Mouse (Mus musculus) frontal cortex, adult 2 months (tissue): ENCODE results near the gene Fcgr1. TPM values are rescaled to one million over a fixed set of nuclear protein-coding genes. Genes with fewer than 3 reads are reported as not detected.
"Not testable (repeated sequence)": the region's sequence is repeated elsewhere in the genome, so short reads cannot be mapped to it uniquely, and the experiment has no call there.

Source experiments
- DNase-seq, 2 experiments: peaks; one replicate each; pipeline ENCODE4 v3.0.0; 2022; ENCODE audit warnings: low spot score in 1 of 2; ENCODE audit errors: extremely low spot score in 1 of 2
- polyA plus RNA-seq: library from polyadenylated mRNA; depleted of rRNA; stranded (reverse); fragments of >200 nt; gene quantifications from 2 replicates; pipeline ENCODE4 v1.2.3, GENCODE M21; 2012; rRNA removed

Gene Fcgr1
- polyA plus RNA-seq: 3.0 and 4.8 TPM in 2 replicates

DNA sequence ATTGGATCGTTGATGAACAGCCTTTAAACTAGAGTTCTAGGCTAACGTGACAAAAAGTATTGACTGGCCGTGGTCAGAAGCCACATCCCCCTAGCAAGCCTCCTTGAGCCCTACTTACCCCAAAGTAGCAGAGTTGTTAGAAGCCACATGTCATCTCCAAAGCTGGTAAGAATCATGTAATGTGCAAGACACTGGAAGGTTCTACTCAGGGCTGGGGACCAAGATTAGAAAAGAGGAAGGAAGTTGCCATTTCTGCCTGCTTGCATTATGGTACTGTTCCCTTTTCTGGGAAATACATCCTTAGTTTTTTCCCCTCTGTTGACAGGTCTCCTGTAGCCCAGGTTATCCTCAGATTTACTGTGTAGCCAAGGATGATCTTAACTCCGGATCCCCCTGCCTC is at the start of gene Fcgr1:
Gene Fcgr1 (minus strand): TSS at position 183 of the 400 bp plus-strand sequence.
- DNase-seq: no peak

DNA sequence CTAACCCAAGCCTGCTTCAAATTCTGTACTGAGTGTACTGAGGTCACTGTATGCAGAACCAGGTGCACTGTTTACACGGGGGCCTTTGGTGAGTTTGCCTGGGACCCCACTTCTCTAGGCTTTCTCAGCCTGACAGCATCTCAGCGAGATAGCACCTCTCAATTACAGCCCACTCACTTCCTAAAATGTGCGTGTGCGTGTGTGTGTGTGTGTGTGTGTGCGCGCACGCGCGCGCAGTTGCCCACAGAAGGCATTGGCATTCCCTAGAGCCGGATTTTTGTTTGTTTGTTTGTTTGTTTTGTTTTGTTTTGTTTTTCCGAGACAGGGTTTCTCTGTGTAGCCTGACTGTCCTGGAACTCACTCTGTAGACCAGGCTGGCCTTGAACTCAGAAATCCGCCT is 48.9 kb upstream of the Fcgr1 start:
- not testable (repeated sequence) for DNase-seq

- not testable (repeated sequence) for DNase-seq
Measured at GRCm38 (mm10) chr3:96342100-96342499, 48.3 kb upstream of the Fcgr1 start.

GRCm38 (mm10) chr3:96340611-96341312 is 47.0 kb upstream of the Fcgr1 start:
- DNase-seq: no peak

DNA sequence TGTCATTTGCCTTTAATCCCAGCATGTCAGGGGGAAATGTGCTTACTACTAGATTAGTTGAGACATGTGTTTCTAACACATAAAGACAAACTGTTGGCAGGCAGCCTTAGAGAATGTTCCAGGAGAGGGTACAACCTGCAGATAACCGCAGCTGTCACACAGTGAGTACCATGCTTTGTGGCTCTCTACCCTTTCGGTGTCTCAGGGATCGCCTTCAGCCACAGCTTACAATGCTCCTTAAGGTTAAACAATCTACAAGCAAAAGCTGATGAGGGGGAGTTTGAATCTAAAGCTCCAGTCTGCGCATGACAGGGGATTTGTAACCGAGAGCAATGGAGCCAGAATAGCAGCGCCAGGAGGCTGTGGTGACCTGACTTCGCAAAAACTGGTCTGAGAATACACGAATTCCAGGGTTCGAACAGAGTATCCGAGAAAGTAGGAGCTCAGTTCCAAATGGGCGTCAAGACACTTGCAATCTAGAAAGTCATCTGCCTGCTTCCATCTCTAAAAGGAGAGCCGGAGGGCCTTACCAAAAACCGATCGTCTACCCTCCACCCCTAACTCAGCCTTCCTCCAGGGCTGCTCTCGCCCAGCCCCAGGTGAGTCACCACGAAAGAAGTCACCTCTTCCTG is 45.2 kb upstream of the Fcgr1 start:
- no peak for DNase-seq

DNA sequence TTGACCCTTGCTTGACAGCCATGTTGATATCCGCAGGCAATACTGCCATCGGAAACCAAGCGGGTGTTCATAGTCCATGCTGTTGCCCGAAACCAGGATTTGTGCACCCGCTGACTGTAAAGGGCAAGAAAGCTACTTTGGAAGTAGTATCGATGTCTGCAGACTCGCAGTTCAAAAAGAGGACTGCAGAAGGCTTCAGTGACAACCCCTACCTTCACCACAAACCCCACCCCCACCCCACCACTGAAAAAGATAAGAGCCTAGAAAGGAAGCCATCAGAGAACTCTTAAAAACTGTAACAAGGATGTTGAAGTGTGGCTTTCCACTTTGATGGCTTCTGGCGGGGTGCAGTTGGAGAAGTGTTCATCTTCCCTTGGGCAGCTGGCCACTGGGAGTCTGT is 44.3 kb upstream of the Fcgr1 start:
- no peak for DNase-seq

GRCm38 (mm10) chr3:96337269-96337668 is 43.5 kb upstream of the Fcgr1 start:
- no peak for DNase-seq

- DNase-seq: no peak
Measured at GRCm38 (mm10) chr3:96336636-96337035, 42.9 kb upstream of the Fcgr1 start.

- DNase-seq: no peak
Measured at GRCm38 (mm10) chr3:96335591-96335990, 41.8 kb upstream of the Fcgr1 start.

GRCm38 (mm10) chr3:96335163-96335550 is 41.4 kb upstream of the Fcgr1 start:
- DNase-seq: no peak

- DNase-seq: no peak
Measured at GRCm38 (mm10) chr3:96334175-96335162, 40.7 kb upstream of the Fcgr1 start.

GRCm38 (mm10) chr3:96333396-96334174 is 39.8 kb upstream of the Fcgr1 start:
- DNase-seq: no peak

DNA sequence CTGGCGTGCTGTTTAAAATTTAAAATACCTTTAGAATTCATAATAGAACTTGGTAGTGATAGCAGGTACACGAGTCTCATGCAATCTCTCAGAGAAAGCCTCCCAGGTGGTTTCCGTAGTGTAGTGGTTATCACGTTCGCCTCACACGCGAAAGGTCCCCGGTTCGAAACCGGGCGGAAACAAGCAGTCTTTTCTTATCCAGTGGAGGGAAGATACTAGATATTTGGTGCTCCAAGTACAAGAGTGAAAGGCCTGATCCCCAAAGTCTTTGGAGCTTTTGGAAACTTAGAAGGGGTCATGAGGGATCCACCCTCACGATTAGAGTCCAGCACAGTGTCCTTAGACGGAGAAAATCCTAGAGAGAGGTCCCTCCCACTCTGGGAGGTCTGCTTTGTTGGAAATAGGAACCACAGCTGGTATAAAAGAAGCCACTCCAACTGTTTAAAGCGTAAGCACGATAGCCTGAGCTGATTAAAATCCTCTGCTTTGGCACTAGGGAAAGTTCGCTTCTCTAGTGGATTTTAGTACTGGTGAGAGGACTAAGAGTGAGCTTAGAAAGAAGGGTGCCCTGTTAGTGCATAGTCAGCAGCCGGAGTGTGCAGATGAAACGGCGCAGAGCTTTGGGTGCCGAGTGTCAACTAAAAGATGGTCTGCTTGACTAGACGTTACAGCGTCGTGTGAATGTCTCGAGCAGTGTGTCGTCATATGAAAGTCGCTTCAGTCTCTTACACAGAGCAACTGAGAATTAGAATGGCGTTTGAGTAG is 39.0 kb upstream of the Fcgr1 start:
- DNase-seq: no peak

DNA sequence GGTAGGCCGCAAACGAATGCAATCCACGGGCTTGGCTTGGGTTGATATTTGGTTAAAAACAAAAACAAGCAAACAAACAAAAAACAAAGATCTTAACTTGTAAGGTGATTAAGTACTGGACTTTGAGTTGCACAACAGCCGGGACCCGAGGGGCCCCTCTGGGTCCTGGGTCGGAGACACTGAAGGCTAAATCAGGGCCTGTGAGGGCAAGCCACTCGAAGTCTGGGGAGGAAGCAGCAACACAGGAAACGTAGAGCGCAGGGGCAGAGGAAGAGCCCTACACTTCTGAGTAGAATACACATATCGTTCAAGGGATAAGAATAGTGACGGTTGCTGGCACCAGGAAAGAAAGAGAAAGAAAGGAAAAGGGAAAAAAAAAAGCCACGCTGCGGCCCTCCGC is 38.2 kb upstream of the Fcgr1 start:
- DNase-seq: no peak

- DNase-seq: no peak
Measured at GRCm38 (mm10) chr3:96331438-96331837, 37.7 kb upstream of the Fcgr1 start.

GRCm38 (mm10) chr3:96330603-96331002 is 36.8 kb upstream of the Fcgr1 start:
- no peak for DNase-seq

DNA sequence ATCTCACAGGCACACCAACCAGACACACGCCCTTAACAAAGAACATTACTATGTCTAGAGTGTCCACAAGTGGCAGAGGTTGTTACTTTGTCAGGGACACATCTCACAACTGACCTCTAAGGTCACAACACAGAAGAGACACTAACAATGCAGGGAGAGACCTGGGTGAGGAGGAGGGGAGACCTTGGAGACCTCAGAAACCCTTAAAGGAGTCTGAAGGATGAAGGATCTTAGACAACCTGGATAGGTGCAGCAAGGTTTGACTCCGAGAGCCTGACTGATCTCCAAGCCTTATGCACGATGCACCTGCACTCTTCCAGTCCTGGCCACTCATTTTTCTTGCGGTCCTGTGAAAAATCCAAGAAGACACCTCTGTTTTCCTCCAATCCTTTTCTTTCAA is 36.4 kb upstream of the Fcgr1 start:
- no peak for DNase-seq

DNA sequence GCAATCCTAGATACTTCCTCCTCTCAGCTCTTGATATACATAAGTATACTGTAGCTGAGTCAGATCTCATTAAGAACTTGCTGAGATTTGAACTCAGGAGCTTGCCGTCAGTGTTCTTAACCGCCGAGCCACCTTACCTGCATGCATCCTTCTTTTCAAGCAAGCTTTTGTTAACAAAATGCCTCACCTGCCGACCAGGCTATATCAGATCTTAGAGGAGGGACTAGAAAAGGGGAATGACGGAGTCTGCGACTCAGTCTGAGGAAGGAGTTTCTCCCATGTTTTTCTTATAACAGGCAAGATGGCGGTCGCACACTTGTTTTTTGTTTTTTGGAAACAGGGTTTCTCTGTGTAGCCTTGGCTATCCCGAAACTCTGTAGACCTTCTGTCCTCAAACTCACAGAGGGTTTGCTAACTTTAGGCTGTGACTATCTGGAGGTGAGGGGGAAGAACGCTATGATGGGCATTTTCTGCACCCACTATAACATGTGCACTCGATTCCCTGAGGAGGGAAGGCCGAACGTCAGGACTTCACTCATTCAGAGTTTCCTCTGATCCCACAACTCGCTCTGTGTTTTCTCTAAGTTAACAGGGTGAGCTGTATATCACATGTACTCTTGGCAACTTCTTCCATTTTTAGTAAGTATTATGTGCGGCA is 35.1 kb upstream of the Fcgr1 start:
- no peak for DNase-seq

- not testable (repeated sequence) for DNase-seq
Measured at GRCm38 (mm10) chr3:96328060-96328729, 34.4 kb upstream of the Fcgr1 start.
